Mouse (Mus musculus): ENCODE results near the gene Snx17.

- no peak for TF ChIP-seq CTCF (IDR thresholded peaks at IDR 0.05; ENCODE audit: extremely low read depth, insufficient read depth, insufficient read length, insufficient replicate concordance)
- no peak for TF ChIP-seq POLR2A (IDR thresholded peaks at IDR 0.05; ENCODE audit: low read depth, low read length)
These were observed 5.7 kb downstream of the Snx17 start for GRCm38 (mm10) chr5:31198616-31199320.
